Mouse (Mus musculus): Measurements from ENCODE around the gene Hivep3. TPM values are rescaled to one million over a fixed set of nuclear protein-coding genes. Genes with fewer than 3 reads are reported as not detected.

Gene Hivep3
- total RNA-seq, 2 experiments from 2014 or later: 44.1 to 46.2 TPM

DNA sequence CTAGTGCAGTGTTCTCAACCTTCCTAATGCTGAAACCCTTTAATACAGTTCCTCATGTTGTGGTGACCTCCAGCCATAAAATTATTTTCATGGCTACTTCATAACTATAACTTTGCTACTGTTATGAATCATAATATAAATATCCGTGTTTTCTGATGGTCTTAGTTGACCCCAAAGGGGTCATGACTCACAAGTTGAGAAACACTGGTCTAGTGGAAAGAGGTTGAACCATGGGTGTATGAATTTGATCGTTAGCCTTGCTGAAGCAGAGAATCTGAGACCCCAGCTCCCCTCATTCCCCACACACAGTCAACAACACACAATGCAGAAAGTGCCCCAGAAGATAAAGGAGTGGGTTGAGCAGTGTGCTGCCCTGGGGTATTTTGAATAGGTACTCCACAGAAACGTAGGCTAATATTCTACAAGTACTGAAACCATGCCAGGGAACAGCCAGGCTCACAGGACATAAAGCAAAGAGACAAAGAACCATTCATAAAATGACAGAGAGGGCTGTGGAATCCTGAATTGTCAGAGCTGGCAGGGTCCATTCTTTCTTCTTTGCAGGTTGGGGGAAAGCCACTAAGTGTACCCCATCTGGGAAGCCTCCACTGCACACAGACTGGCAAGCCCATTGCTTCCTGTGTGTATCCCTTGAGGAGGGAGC, 212.8 kb downstream of the Hivep3 start:
- DNase-seq (ENCODE audit: low spot score in 2 of 2): no peak

DNA sequence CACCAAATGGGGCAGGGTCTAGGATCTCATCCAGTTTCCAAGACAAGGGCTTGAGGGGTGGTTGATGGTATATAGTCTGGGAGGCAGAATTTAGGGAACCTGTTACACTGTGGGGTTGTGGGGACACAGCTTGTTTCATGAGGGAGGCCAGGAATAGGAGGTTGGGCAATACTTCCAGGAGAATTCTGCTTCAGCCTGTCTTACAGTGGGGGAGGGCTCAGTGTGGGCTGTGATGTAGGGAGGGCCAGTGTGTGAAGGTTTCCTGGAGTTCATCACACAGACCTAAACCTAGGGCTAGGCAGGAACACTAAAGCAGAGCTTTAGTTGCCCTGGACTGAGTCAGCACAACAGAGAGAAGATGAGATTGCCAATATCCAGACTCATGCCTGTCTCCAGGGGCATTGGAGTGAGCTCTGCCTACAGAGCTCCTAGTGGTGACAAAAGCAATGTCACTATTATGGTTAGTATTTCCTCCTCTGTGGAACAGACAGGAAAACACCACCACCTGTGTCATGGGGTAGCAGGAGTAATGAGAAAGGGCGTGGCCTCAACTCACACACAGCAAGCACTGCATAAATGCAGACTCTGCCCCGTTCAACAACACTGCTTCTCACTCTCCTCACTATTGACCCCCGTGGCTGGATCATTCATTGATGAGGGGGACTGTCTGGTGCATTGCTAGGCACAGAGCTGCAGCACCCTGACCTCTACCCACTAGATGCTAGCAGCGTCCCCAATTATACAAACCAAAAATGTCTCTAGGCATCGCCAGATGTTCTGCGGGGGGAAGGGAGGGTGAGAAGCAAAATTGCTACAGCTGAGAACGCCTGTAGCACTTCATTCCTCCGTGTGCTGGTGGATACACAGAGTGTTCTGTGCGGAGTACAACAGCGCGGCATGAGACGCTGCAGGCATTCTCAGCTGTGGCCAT, 213.9 kb downstream of the Hivep3 start:
- no peak for DNase-seq (ENCODE audit: low spot score in 2 of 2)

DNA sequence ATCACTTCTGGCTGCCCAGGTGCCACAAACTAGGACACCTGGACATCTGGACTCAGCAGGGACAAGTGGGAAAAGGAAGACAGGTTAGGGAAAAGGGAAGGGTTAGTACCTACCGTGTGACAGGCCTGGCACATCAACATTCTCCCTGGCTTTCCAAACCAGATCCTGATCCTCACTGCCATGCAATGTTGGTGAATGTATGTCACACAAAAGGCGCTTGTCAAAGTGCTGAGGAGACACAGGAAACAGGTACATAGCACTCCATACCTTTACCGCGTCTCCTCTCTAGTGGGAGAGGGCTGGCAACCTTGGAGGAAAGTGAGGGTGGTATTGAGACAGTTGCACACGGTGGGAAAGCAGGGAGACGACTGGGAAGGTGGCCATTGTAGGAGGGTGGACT, 214.8 kb downstream of the Hivep3 start:
- no peak for DNase-seq (ENCODE audit: low spot score in 2 of 2)

DNA sequence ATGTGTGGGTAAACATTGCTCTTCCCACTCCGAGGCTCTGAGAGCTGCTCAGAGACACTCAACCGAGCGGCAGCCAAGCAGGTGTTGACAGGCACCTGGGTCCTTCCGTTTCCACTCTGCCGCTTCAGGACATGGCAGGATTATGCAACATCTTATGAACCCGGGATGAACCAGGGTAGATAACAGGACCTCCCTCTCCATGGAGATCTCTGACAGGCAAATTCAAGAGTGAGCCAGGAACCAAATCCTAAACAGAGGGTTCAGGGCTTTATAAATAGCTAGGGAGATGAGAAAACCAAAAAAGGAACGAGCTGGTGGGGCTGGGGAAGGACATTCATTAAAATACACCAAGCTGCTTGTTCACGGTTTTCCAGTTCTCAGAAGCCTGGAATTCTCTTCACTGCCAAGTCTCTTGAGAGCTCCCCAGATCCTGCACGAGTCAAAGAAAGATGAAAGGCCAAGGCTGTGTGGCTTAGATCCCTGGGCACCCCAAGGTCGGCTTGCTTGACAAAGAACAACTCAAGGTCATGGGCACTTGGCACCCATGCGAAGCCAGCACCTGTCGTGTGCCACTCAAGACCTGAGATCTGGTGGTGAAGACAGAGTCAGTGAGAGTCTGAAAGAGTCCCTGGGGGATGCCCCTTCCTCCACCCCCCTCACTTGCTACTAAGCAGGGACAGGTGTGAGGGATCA, 215.5 kb downstream of the Hivep3 start:
- no peak for DNase-seq (ENCODE audit: low spot score in 2 of 2)

DNA sequence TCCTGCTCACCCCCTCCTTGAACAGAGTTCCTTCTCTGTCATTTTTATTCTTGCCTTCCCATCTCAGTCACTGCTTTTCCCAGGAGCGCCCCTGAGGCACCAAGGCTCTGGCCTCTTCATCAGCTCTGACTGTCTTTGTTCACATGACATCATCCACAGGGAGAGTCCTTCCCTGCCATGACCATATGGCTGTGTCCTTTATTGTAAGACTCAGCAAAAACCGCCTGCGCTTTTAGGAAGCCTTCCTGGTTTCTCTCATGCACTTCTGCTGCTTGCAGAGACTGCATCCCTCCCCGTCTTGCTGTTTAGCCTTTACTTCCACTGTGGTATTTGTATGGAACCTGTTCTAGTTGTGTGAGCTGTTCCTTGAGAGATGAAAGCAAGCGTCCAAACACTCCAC, 216.6 kb downstream of the Hivep3 start:
- no peak for DNase-seq (ENCODE audit: low spot score in 2 of 2)

DNA sequence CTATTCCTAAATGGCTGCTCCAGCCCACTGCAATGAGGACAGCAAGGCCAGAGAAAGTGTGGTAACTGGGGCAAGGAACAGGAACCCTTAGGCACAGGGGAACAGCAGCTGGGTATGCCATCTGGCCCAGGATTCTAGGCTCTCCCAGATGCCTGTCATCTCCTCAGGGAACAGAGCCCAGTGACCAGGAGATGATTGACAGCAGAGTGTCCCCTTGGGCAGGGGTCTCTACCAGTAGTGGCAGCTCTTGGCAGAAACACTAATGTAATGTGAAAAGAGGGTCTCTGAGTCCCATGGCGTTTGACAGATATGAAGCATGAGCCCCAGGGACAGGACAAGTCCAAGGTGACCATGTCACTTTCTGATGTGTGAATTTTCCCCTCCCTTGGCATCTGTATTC, 217.5 kb downstream of the Hivep3 start:
- no peak for DNase-seq (ENCODE audit: low spot score in 2 of 2)

DNA sequence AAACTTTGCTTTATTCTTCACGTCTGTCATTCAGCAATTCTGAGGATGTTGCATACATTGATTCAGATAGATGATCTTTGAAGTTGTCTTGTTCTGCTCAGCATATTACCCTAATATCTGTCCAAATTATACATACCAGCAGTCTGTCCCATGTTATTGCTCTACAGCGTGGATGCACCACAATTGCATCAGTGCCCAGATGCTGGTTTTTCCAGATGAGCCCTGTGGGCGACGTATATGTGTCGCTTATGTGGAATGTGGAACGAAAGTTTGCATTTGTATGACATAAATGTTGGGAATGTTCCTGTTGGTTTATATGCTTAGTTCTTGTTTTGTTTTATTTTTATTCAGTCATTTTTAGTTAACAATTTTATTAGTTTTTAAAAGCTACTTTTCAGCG, 221.4 kb downstream of the Hivep3 start:
- DNase-seq (ENCODE audit: low spot score in 2 of 2): no peak

DNA sequence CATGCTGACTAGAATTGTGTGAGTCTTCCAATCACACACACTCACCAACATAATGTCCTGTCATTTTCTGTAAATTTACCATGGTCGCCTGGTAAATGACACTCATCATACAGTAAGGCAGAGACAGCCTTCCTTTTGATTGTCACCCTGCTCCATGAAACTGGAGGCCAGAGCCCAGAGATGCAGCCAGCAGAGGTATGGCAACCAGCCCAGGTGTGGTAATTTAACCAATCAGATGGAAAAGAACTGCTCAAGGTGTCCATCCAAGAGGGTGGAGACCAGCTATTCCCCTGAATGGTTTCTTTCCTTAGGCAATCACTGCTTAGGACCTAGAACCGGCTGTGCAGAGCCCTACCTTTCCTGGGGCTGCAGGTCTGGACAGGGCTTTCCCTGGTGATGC, 224.4 kb downstream of the Hivep3 start:
- no peak for DNase-seq (ENCODE audit: low spot score in 2 of 2)

DNA sequence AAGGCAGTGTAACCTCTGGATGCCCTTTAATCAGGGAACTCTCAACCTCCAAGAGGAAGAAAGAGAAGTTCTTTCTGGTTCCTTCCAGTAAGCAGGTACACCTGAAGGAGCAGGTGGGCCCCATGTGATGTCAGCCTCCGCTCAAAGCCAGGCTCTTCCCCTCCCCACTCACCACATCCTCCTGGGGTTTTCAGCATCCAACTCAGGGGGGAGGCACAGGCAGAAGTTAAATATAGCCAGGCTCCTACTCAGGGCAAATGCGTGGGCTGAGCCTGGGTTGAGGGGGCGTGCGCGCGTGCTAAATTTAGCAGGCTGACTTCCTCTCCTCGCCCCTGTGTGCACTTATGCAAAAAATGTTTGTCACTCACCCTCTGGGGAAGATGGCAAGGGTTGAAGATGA, 225.7 kb downstream of the Hivep3 start:
- DNase-seq (ENCODE audit: low spot score in 2 of 2): no peak

DNA sequence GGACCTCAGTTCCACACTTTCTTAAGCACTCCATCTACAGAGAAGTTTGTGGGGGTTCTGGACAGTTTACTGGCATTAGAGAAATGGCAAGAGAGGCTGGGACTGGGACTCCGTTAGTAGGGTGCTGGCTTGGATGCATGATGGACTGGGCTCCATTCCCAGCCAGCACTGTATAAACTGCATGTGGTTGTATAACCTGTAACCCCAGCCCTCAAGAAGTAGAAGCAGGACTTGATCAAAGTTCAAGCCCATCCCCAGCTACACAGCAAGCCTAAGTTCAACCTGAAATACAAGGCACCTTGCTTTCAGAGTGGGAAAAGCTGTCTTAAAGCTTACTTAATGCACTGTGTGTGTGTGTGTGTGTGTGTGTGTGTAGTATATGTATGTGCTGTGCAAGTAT, 226.3 kb downstream of the Hivep3 start:
- no peak for DNase-seq (ENCODE audit: low spot score in 2 of 2)

DNA sequence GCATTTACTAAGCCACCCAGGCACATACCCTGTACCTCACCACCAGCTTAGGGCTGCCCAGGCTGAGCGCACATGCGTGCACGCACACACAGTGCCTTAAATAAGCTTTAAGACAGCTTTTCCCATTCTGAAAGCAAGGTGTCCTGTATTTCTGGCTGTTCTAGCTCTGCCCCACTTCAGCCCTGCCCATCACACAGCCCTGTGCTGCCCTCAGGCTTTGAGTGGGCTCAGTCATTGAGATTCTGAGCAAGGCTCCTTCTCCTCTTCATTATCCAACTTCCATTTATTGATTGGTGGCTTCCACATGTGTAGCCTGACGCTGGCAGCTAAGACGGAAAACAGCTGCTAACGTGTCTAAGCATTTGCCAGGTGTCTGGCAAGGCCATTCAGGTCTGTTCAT, 226.9 kb downstream of the Hivep3 start:
- DNase-seq (ENCODE audit: low spot score in 2 of 2): no peak

DNA sequence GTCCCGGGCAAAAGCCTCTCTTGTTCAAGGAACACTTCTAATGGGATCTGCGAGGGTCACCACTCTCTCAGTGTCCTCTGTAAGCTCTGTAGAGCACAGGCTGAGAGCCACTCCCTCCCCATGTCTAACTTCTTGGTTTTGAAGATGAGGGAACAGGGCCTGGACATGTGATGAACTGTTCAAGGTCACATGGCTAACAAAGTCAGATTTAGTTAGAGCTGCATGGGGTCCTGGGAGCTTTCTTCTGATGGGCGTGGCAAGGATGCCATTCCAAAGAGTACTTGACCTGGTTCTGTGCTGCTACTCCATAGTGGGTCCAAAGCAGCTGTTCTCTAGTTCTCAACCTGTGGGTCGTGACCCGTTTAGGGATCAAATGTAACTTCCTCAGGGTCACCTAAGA, 227.6 kb downstream of the Hivep3 start:
- no peak for DNase-seq (ENCODE audit: low spot score in 2 of 2)

DNA sequence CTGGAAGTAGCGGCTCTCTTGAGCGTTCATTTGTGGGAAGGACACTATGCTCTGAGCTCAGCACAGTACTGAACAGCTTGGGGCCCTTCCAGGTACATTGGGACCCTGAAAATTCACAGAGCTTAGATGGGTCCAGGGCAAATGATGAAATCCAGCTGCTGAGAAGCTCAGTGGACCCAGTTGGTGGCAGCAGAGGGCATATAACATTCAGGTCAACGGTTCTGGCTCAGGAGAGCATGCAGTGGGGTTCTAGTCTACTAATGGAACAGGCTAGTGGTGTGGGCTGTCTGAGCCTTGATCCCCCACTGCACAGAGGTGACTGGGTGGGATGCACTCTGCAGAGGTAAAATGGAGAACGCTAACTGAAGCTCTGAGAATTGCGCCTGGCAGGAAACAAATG, 228.5 kb downstream of the Hivep3 start:
- no peak for DNase-seq (ENCODE audit: low spot score in 2 of 2)

DNA sequence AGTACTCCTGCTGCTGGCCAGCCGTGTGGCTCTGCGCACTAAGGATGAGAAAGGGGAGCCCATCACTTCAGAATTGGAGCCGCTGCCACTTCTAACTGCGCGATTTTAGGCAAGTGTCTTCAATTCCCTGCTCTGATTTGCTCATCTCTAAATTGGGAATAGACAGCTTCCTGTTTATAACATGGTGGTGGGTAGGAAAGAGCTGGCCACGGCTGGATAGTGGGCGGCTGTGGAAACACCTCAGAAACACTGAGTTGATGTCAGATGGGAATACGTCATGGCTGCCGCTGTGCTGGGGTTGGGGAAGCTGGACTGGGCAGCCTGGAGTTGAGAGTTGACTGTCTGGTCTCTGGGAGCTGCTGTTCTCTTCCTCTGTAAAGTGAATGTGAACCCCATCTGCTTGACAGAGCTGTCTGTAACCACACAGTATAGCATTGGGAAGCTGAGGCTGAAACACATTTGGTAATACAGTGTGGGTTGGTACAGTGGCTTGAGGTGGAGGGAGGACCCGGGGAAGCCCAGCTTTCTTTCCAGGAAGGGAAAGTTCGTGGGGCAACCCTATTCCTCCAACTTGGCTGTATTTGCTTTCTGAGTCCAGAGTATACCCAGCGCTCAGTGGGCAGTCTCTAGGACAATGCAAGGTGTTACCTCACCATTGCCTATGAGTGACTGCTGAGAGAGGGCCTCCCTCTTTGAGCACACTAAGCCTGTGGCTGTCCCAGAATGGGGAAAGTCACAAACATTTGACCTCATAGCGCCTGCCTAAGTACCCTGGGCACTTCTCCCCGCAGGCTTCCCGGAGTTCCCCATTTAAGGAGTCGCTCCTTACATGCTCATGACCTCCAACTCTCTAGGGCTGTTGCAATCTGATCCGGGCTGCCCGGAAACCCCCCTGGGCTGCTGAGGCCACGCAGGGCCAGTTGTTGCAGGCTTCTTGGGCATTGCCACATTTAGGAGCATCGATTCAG, 232.8 kb downstream of the Hivep3 start:
- no peak for DNase-seq (ENCODE audit: low spot score in 2 of 2)

DNA sequence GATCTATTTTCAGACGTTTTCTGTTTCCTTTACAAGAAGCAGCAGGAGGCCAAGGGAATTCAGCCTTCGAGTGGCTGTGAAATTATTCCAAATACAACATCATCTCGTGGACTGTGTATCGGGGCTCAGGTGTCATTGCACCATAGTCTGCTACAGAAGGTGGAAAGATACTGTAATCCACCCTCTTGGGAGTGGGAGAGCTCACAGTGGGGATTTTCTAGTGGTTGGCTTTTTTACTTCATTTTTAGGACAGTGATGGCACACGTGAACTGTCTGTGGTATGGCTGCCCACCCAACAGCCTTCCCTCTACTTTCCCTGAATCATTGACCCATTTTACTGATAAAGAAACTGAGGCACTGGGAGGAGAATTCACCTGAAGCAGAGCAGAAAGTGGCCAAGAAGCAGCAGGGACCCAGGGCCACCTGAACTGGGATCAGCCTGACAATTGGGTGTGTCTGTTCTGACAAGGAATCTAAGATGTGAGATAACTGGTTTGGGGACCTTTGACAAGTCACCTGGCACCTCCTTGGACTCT, 233.6 kb downstream of the Hivep3 start:
- no peak for DNase-seq (ENCODE audit: low spot score in 2 of 2)

DNA sequence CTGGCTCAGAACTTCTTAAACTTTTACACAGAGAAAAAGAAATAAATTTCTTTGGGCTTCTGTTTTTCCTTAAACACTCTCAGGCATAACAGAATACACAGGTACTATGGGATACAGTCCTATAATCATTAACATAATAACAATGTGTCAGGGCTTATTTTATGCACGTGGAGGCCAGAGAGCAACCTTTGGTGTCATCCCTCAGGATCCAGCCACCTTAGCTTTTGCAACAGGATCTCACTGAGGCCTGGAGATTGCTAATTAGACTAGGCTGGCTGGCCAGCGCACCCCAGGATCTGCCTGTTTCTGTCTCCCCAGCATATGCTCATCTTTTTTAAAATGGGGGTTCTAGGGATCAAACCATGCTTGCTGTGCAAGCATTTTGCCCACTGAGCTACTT, 234.1 kb downstream of the Hivep3 start:
- no peak for DNase-seq (ENCODE audit: low spot score in 2 of 2)

DNA sequence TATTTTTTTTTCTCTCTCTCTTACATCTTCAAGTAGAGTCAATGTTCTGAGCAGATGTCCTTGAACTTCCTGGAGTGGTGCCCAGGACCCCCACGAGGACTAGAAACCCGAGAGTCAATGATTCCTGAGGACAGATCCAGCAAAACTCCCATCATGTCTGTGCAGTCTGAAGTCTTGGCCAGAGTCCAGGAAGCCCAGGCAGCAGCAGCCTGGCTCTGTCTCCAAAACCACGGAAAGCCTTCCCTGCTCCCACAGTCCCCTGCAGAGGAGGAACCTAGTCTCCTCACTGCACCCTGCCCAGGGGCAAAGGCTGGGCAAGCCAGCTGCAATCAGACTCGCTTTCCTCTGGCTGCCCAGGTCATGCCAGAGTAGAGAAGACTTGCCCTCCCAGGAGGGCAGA, 234.5 kb downstream of the Hivep3 start:
- DNase-seq (ENCODE audit: low spot score in 2 of 2): no peak

DNA sequence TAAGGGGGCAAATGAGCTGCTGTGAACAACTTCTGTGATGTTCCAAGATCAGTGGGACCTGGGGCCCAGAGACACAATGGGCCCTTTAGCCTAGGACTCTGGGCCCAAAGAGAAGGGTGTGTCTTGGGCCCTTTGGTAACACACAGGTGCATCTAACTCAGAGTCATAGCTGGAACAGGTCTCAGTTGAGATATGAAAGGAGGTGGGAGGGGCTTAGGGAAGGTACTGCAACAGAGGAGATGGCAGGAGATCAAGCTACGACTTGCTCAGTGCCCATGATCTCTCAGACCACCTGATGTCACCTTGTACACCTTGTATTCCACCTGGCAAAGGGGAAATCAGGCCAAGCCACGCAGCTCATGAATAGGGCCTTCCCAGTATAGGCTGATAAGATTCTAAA, 235.3 kb downstream of the Hivep3 start:
- DNase-seq (ENCODE audit: low spot score in 2 of 2): no peak

DNA sequence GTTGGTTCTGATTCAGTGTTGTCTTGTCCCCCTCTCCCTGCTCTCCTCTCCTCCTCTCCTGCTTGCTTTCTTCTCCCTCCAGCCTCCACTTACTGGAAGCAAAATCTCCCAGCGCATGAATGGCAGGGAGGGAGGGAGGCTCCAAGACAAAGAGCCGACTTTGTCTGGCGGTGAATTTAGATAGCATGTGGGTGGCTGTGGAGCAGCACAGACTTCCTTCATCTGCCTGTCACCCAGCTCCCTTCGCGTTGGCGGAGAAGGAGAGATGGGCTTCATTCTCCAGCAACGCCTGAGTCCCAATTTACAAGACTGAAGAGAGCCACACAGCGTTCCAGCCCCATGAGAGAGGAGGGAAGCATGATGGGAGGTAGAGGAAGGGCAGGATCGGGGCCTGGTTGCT, 236.6 kb downstream of the Hivep3 start:
- DNase-seq (ENCODE audit: low spot score in 2 of 2): peak in 1 of 2 experiments; percentile 70

DNA sequence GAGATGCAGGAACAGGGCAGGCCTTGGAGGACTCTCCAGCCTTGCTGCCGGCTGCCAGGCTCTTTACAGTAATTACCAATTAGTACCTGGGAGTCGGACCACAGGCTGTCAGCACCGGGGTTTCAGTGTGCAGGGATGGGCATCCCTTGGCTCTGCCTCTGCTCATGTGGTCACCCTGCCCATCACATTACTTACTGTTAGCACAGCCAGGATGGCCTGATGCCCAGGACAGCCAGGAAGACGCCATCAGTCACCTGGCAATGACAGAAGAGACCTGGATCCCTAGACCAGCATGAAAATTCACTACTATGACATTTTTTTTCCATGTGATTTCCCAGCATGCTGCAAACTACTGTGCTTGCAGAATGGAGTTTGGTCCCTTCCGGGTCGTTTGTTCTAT, 238.8 kb downstream of the Hivep3 start:
- DNase-seq (ENCODE audit: low spot score in 2 of 2): no peak

Measured in layer of hippocampus, postnatal 14 days (tissue).